Mouse (Mus musculus): Measurements from ENCODE around the gene Shank1. TPM values are rescaled to one million over a fixed set of nuclear protein-coding genes. Genes with fewer than 3 reads are reported as not detected.

Shank1 gene
- polyA plus RNA-seq, 1 experiment from 2014 or later: 13.2 TPM

DNA sequence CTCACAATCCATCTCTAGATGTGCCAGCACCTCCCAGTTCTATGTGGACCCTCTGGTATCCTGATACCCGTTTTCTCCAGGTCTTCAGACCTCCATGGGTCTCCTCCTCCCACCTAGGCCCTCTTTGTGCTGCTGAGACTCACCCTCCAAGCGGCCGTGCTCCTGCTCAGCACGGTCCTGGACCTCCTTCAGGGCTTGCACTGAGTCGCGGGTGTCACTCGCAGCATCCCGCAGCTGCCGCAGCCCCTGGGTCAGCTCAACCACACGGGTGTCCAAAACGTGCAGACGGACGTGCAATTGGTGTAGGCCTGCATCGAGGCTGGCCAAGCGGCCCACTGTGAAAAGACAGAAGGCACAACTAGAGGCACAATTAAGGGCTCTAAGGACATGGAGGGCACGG lies 4.4 kb upstream of the Shank1 start:
- 5% methylated on average over 16 of the region's 16 CpGs for WGBS
- no peak for ATAC-seq
- Histone ChIP-seq H3K9me3 (replicated peaks) (no peaks in the 10 kb centered on the region), H3K27me3 (no peaks in the 10 kb centered on the region), H3K36me3 (ENCODE audit: poor library complexity, severe bottlenecking) (no peaks in the 10 kb centered on the region), H3K9ac (peak overlapping the region; percentile 0; the same call in 1 of the 2 replicates), H3K4me2 (peak overlapping the region; percentile 81), H3K4me1 (peaks cover 25% of the 10 kb centered on the region), H3K4me3 (peak overlapping the region; percentile 68), H3K27ac (peak overlapping the region; percentile 95; the same call in 1 of the 2 replicates)

DNA sequence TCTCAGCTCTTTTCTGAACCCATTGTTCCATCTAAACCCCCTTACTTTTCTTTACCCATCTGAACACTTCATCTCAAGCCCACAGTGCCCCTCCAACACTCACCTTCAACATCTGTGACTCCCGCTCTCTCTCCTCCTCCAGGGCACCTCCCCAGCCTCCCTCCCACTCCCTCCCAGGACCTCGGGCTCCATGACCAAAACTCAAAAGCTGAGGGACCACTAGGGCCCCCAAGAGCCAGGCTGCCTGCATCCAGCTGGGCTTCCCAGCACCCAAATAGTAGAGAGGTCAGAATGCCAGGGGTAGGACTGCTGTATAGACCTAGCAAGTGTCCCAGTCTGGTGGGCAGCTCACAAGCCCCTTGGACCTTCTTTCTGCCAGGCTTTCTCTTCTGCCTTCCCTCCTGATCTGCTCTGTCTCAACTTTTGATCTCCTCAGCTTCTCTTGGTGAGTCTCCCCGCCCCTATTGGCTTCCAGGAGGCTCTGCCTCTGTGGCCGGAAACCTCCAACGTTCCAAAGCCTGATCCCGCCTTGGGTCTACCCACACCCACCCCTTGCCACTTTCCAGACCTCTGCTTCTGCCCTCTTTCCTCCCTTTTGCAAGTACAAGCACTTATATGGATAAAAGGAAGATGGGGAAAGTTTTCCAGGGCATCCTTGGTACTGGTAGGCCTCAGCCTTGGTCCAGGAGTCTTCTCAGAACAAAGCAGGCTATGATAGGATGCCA lies 3.4 kb upstream of the Shank1 start, which contains the start of gene Clec11a:
Gene Clec11a (minus strand): TSS at position 387 of the 725 bp plus-strand sequence.
- 60% methylated on average over 6 of the region's 6 CpGs for WGBS
- Histone ChIP-seq H3K27me3 (no peaks in the 10 kb centered on the region), H3K4me1 (peaks cover 35% of the 10 kb centered on the region), H3K36me3 (ENCODE audit: poor library complexity, severe bottlenecking) (no peaks in the 10 kb centered on the region), H3K27ac (peak within 1 kb of the TSS; percentile 95), H3K4me2 (peak within 1 kb of the TSS; percentile 81), H3K9me3 (replicated peaks) (no peaks in the 10 kb centered on the region), H3K9ac (peak within 1 kb of the TSS; percentile 14; the same call in 1 of the 2 replicates), H3K4me3 (0 out of 2 replicates have a peak within 1 kb of the TSS, but pooled peaks have one; percentile 68)
- ATAC-seq: no peak

DNA sequence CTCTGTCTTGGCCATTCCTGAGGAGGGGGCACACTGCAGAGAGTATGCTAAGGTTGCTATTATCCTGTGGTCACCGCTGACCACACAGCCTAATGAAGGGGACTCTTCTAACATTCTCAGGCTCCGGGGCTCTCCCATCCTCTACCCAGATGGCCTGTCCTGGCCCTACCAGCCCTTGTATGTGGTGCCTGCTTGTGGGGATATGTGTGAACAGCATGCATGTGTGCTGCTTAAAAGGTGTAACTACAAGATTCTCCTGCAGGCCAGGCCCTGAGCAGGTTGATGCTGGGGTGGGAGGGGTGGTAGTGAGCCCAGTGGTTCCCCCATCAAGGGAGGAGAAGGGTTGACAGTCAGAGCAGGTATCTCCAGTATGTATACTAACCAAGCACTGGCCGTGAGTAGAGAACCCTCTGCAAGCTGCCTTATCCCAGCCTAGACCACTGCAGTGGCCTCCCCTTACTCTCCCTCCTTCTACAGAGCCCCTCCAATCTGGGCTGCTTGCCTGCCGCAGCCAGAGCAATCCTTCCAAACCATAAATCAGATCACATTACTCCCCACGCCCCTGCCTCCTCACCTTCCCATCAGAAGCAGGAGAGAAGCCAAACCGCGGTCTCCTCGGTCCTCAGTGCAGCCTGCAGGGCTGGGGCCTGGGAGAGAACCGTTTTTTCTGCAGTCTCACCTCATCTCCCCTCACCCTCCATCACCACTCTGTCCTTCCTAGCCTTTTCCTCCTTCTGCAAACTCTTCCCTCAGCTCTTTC lies 2.6 kb upstream of the Shank1 start:
- WGBS: 42% methylated on average over 9 of the region's 9 CpGs
- Histone ChIP-seq H3K4me3 (no peak overlapping the region), H3K4me2 (no peak overlapping the region), H3K27me3 (no peaks in the 10 kb centered on the region), H3K9ac (0 out of 2 replicates have a peak overlapping the region, but pooled peaks have one; percentile 14), H3K36me3 (ENCODE audit: poor library complexity, severe bottlenecking) (no peaks in the 10 kb centered on the region), H3K9me3 (replicated peaks) (no peaks in the 10 kb centered on the region), H3K4me1 (peaks cover 39% of the 10 kb centered on the region), H3K27ac (no peak overlapping the region)
- no peak for ATAC-seq

DNA sequence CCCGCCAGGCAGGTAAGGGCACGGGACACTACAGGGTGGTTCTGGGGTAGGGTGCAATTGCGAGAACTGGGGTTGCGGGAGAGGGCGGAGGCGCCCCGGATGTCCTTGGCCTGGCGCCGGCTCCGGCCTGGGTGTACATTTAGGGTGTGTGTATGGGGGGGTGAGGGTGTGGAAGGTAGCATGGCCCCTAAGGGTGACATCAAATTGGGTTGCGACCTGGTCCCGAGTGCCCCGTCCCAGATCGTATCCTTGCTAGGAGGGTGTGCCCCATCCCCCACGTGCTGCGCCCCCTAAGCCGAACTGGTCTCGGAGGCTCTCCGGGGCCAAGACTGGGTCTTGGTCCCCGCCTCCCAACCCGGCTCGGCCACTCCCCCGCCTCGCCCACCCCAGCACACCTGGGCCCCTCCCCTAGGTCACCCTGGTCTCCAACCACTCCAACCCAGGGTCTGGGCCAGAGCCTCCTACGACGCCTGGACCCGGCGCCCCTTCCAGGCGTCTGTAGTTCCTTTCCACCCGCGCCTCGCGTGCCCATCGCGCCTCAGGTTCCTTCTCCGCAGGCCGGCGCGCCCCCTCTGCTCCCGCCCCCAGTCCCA lies 328 bp downstream of the Shank1 start:
- Histone ChIP-seq H3K4me2 (peak overlapping the region; percentile 94), H3K9ac (peak overlapping the region; percentile 81), H3K9me3 (replicated peaks) (no peaks in the 10 kb centered on the region), H3K27me3 (no peaks in the 10 kb centered on the region), H3K27ac (peak overlapping the region; percentile 57), H3K4me1 (peaks cover 27% of the 10 kb centered on the region), H3K4me3 (peak overlapping the region; percentile 59), H3K36me3 (ENCODE audit: poor library complexity, severe bottlenecking) (peaks cover 17% of the 10 kb centered on the region)
- peak; percentile 20; the same call in 1 of the 2 replicates for ATAC-seq
- under 1% methylated on average over 35 of the region's 40 CpGs for WGBS

DNA sequence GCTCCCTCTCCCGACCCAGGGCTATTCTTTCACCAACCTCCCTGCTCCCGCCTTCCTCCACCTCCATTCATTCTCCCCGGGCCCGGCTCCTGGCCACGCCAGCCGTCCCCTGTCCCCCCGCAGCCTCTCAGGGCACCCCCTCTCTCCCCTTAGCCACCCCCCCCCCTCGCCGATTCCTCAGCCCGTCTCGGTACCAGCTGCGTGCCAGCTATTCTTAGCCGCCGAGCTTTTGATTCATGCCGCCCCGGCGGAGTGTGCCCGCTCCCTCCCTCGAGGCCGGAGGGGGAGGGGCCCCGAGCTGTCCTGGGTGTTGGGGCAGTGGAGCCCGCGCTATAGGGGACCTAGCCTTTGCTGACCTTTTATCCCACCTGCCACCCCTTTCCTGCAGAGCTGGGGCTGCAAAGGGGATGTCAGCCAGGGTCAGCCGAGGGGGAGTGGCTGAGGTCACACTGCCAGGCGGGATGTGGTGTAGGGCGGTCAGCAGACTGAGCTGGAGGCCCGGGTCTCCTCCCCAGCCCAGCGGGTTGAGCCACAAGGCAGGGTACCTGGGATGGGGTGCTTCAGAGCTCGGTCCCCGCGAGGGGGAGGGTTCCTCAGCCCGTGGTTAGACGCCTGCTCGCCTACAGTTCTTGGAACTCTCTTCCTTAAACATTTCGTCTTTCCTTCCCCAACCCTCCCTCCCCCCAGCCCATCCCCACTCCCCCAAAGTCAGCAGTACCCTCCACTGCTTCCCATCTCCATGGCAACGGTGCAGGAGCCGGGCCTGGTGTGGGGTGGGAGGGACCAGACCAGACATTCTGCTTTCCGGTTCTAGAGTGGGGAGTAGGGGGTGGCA lies 1.0 kb downstream of the Shank1 start:
- H3K27me3 ChIP-seq: no peaks in the 10 kb centered on the region
- H3K36me3 ChIP-seq (ENCODE audit: poor library complexity, severe bottlenecking): peaks cover 17% of the 10 kb centered on the region
- peak; percentile 50 for ATAC-seq
- H3K4me1 ChIP-seq: peaks cover 21% of the 10 kb centered on the region
- H3K4me3 ChIP-seq: peak overlapping the region; percentile 59
- H3K27ac ChIP-seq: peak overlapping the region; percentile 57
- H3K9ac ChIP-seq: peak overlapping the region; percentile 81
- peak overlapping the region; percentile 94 for H3K4me2 ChIP-seq
- no peaks in the 10 kb centered on the region for H3K9me3 ChIP-seq (replicated peaks)
- WGBS: 0% methylated on average over 33 of the region's 38 CpGs

DNA sequence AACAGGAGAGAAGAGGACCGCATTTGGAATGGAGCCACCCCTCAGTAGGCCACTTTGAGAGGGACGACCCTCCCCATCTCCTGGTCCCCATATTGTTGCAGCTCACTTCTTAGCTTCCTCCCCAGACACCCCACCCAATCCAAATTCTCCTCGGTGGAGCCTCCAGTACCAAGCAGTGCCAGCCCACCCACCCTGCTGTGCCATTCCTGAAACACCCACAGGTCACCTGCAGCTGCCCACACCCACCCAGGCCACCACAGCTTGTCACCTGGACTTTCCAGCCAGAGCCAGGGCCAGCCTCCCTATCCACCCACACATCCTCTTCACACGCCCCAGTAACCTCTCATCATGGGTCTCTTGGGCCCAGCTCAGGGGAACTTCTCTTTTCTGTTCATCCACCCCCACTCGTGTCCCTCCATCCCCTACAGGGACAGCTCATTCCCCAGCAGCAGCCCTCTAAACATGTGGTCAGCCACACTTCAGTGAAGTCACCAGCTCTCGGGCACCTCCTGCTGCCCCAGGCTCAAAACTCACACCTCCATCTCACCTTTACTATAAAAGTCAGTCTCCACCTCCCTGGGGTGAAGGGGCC lies 1.8 kb downstream of the Shank1 start:
- H3K4me3 ChIP-seq: peak overlapping the region; percentile 59
- peak overlapping the region; percentile 57; the same call in 1 of the 2 replicates for H3K27ac ChIP-seq
- peaks cover 25% of the 10 kb centered on the region for H3K36me3 ChIP-seq (ENCODE audit: poor library complexity, severe bottlenecking)
- H3K9ac ChIP-seq: peak overlapping the region; percentile 81; the same call in 1 of the 2 replicates
- peaks cover 21% of the 10 kb centered on the region for H3K4me1 ChIP-seq
- ATAC-seq: no peak
- WGBS: 24% methylated on average over 6 of the region's 6 CpGs
- peak overlapping the region; percentile 94 for H3K4me2 ChIP-seq
- no peaks in the 10 kb centered on the region for H3K27me3 ChIP-seq
- H3K9me3 ChIP-seq (replicated peaks): no peaks in the 10 kb centered on the region

DNA sequence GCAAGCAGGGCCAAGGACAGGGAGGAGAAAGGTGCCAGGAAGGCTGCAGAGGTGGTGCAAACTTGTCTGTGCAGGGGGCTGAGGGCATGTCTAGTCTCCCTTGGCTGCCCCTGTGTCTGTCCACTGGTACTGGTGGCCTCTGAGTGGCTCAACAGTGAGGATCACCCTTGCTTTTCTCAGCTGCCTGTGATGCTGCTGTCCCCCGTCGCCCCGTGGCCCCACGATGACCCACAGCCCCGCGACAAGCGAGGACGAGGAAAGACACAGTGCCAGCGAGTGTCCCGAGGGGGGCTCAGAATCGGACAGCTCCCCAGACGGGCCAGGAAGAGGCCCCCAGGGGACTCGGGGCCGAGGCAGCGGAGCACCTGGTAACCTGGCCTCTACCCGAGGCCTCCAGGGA lies 2.4 kb downstream of the Shank1 start:
- H3K9me3 ChIP-seq (replicated peaks): no peaks in the 10 kb centered on the region
- peaks cover 30% of the 10 kb centered on the region for H3K36me3 ChIP-seq (ENCODE audit: poor library complexity, severe bottlenecking)
- H3K27me3 ChIP-seq: no peaks in the 10 kb centered on the region
- H3K4me1 ChIP-seq: peaks cover 21% of the 10 kb centered on the region
- H3K4me3 ChIP-seq: no peak overlapping the region
- no peak overlapping the region for H3K4me2 ChIP-seq
- 75% methylated on average over 16 of the region's 16 CpGs for WGBS
- ATAC-seq: no peak
- H3K9ac ChIP-seq: no peak overlapping the region
- no peak overlapping the region for H3K27ac ChIP-seq

DNA sequence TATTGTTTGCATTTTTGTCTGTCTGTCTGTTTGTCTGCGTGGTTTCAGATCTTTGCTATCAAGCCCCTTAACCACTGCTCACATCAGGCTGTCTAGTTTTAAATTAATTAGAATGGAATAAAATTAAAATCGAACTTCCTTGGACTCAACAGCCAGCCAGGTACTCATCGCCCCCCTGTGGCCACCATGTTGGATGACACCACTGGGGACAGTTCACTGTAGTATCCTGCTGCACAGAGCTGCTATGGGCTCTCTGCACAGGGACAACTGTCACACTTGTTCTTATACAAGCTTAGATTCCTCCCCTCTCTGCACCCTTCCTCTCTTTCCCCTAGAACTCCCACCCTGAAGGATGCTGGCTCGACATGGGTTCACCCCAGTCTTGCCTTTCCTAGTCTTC lies 7.9 kb downstream of the Shank1 start:
- Histone ChIP-seq H3K4me1 (no peaks in the 10 kb centered on the region), H3K4me2 (no peak overlapping the region), H3K27me3 (no peaks in the 10 kb centered on the region), H3K36me3 (ENCODE audit: poor library complexity, severe bottlenecking) (peaks cover 64% of the 10 kb centered on the region), H3K9ac (no peak overlapping the region), H3K4me3 (no peak overlapping the region), H3K27ac (no peak overlapping the region), H3K9me3 (replicated peaks) (no peaks in the 10 kb centered on the region)
- WGBS: 35% methylated on average over 4 of the region's 4 CpGs
- no peak; the same call in 1 of the 2 replicates for ATAC-seq

DNA sequence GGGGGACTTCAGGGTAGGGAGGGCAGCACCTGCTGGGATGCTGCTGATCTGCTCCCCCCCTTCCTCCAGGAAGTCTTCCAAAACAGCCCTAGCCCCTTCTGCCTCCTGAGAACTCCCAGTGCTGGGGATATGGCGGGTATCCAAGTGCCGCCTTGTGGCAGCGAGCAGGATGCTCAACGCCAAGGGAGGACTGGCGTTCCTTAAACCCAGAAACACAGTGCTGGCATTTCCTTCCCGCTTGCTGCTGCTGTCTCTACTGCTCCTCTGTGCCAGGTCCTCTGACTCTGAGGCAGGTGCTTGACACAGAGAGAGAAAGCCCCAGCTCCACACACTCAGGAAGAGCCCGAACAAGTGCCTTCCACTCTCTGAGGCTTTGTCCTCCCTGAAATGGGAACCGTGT lies 10.8 kb downstream of the Shank1 start:
- Histone ChIP-seq H3K9ac (no peak overlapping the region), H3K36me3 (ENCODE audit: poor library complexity, severe bottlenecking) (peaks cover 68% of the 10 kb centered on the region), H3K27ac (no peak overlapping the region), H3K9me3 (replicated peaks) (no peaks in the 10 kb centered on the region), H3K4me3 (no peak overlapping the region), H3K4me2 (no peak overlapping the region), H3K27me3 (no peaks in the 10 kb centered on the region), H3K4me1 (no peaks in the 10 kb centered on the region)
- 59% methylated on average over 8 of the region's 8 CpGs for WGBS
- peak; percentile 39; the same call in 1 of the 2 replicates for ATAC-seq

DNA sequence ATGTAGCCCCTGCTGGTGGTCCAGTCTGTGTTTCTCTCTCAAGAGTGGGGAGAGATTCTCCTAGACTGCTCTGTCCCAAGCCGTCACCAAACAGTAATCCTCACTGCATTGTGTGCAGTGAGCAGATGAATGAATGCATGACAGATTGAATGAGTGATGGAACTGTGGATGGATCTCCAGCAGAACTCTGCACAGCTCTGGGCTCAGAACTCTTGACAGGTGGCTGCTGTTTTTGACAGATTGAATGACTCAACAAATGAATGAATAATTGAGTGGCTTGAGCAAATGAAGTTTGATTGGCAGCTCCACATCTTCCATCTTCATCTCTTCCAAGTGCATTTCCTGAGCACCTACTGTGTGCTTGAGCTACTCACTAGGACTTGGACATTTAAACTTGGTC lies 12.2 kb downstream of the Shank1 start:
- H3K4me2 ChIP-seq: no peak overlapping the region
- H3K9ac ChIP-seq: no peak overlapping the region
- H3K4me3 ChIP-seq: no peak overlapping the region
- H3K36me3 ChIP-seq (ENCODE audit: poor library complexity, severe bottlenecking): peaks cover 69% of the 10 kb centered on the region
- no peaks in the 10 kb centered on the region for H3K27me3 ChIP-seq
- no peaks in the 10 kb centered on the region for H3K4me1 ChIP-seq
- ATAC-seq: no peak
- 85% methylated on average over 1 of the region's 1 CpGs for WGBS
- H3K27ac ChIP-seq: no peak overlapping the region
- no peaks in the 10 kb centered on the region for H3K9me3 ChIP-seq (replicated peaks)

DNA sequence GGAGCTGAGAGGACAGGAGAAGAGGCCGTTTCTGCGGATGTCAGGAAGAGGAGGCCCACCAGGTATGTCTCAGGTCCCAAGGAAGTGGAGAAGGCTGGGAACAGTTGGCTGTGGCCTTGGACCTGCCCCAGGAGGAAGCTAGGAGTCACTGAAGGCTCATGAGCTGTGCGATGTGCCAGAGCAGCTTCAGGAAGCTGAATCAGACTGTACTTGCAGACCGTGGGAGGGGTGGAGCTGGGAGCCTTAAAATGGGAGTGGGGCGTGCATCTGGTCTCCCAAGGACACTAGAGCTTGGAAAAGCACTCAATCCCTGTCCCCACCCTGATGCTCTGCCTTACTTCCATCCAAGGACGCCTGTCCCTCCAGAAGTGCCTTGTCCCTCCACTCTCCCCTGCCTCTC lies 16.6 kb downstream of the Shank1 start:
- Histone ChIP-seq H3K36me3 (ENCODE audit: poor library complexity, severe bottlenecking) (peaks cover 45% of the 10 kb centered on the region), H3K4me1 (no peaks in the 10 kb centered on the region), H3K4me2 (no peak overlapping the region), H3K4me3 (no peak overlapping the region), H3K9me3 (replicated peaks) (no peaks in the 10 kb centered on the region), H3K9ac (no peak overlapping the region), H3K27me3 (no peaks in the 10 kb centered on the region), H3K27ac (no peak overlapping the region)
- 66% methylated on average over 6 of the region's 6 CpGs for WGBS
- no peak for ATAC-seq
